Mouse (Mus musculus): Measurements from ENCODE around the gene Gm1043. TPM values are rescaled to one million over a fixed set of nuclear protein-coding genes. Genes with fewer than 3 reads are reported as not detected.

Gm1043 gene
- polyA plus RNA-seq, 1 experiment from 2014 or later, result not detected

DNA sequence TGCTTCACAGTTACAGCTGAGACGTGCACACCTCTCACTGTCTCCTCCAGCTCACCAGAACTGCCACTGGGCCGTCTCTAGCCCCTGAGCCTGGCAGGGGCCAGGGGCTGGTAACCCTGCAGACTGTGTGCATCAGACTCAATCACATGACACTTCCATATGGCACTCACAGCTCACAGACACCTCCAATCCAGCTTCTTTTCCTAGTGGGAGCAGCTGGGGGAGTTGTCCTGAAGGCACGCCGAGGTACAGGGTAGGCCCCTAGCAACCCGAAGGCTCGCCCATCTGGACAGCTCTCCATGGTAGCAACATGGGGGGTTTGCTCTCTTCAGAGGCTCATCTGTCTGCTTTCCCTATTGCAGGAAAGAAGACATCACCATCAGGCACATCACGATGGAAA lies 143.7 kb downstream of the Gm1043 start:
- no peak overlapping the region for H3K9ac ChIP-seq (replicated peaks; ENCODE audit: low read length)
- DNase-seq (ENCODE audit: low spot score) (no peak), ATAC-seq (replicated peaks; ENCODE audit: insufficient number of reproducible peaks, low FRiP score, low TSS enrichment, low read depth) (no peak)
- no peak overlapping the region for H3K27ac ChIP-seq (replicated peaks; ENCODE audit: low read depth, low read length)
- H3K36me3 ChIP-seq (replicated peaks; ENCODE audit: control insufficient read depth, insufficient read depth, low read depth, low read length), result no peaks in the 10 kb centered on the region
- 75% methylated on average over 7 of the region's 7 CpGs for WGBS
- H3K4me2 ChIP-seq (ENCODE audit: low read depth, low read length), result no peak overlapping the region
- no peak overlapping the region for H3K4me3 ChIP-seq (ENCODE audit: low read depth, low read length)
- no peaks in the 10 kb centered on the region for H3K4me1 ChIP-seq (ENCODE audit: control insufficient read depth, insufficient read depth, low read length)
- no peaks in the 10 kb centered on the region for H3K9me3 ChIP-seq (replicated peaks; ENCODE audit: control insufficient read depth, low read length)
- no peaks in the 10 kb centered on the region for H3K27me3 ChIP-seq (ENCODE audit: control insufficient read depth, insufficient read depth, low read length)

DNA sequence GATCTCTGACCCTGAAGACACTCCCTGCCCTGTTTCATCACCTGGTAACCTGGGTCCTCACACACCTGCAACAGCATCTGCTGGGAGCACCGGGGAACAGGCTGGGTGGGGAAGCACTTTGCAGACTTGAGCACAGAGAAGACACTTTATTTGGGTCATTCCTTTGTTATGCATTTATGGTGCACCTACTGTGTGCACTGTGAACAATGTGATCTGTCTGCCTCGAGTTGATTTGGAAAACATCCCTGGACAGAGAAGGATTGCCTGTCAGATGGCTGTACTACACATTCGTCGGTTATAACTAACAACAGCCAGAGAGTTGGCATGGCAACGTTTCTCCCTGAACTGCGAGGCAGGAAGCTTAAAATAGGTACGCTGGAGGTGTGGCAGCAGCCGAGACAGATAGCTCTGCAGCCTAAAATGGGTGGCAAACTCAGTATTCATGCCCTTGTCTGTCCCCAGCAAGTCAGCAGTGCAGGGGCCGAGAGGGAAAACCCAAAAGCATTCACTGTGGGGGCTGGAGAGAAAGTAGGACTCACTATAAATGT lies 147.9 kb downstream of the Gm1043 start:
- Histone ChIP-seq H3K9ac (replicated peaks; ENCODE audit: low read length) (no peak overlapping the region), H3K4me2 (ENCODE audit: low read depth, low read length) (no peak overlapping the region), H3K27ac (replicated peaks; ENCODE audit: low read depth, low read length) (no peak overlapping the region), H3K36me3 (replicated peaks; ENCODE audit: control insufficient read depth, insufficient read depth, low read depth, low read length) (no peaks in the 10 kb centered on the region), H3K27me3 (ENCODE audit: control insufficient read depth, insufficient read depth, low read length) (no peaks in the 10 kb centered on the region), H3K9me3 (replicated peaks; ENCODE audit: control insufficient read depth, low read length) (no peaks in the 10 kb centered on the region), H3K4me1 (ENCODE audit: control insufficient read depth, insufficient read depth, low read length) (no peaks in the 10 kb centered on the region), H3K4me3 (ENCODE audit: low read depth, low read length) (no peak overlapping the region)
- DNase-seq (ENCODE audit: low spot score) (no peak), ATAC-seq (replicated peaks; ENCODE audit: insufficient number of reproducible peaks, low FRiP score, low TSS enrichment, low read depth) (no peak)
- WGBS, result 52% methylated on average over 9 of the region's 9 CpGs

DNA sequence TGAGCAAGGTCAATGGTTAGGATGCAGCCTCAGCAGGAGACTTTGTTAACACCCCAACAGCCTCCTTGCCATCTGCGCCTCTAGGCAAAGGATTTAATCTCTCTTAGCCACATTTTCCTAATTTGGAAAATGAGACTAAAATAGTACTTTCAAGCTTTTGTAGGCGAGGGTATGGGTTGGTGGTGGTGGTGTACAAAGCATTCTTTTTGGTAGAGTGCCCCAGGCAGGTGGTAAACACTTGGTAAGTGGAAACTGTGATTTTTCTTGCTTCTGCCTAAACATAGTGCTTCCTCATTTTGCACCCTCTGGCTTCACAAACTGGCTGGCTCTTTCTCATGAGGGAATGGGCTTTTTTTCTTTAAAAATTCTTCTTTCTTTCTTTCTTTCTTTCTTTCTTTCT lies 153.5 kb downstream of the Gm1043 start:
- H3K4me1 ChIP-seq (ENCODE audit: control insufficient read depth, insufficient read depth, low read length), result peaks cover 7% of the 10 kb centered on the region
- no peaks in the 10 kb centered on the region for H3K36me3 ChIP-seq (replicated peaks; ENCODE audit: control insufficient read depth, insufficient read depth, low read depth, low read length)
- WGBS, result 40% methylated on average over 2 of the region's 2 CpGs
- no peak overlapping the region for H3K4me3 ChIP-seq (ENCODE audit: low read depth, low read length)
- ATAC-seq (replicated peaks; ENCODE audit: insufficient number of reproducible peaks, low FRiP score, low TSS enrichment, low read depth), result no peak
- no peak overlapping the region for H3K4me2 ChIP-seq (ENCODE audit: low read depth, low read length)
- H3K27me3 ChIP-seq (ENCODE audit: control insufficient read depth, insufficient read depth, low read length), result peaks cover 28% of the 10 kb centered on the region
- H3K9ac ChIP-seq (replicated peaks; ENCODE audit: low read length), result no peak overlapping the region
- H3K9me3 ChIP-seq (replicated peaks; ENCODE audit: control insufficient read depth, low read length), result no peaks in the 10 kb centered on the region
- H3K27ac ChIP-seq (replicated peaks; ENCODE audit: low read depth, low read length), result no peak overlapping the region
- no peak for DNase-seq (ENCODE audit: low spot score)

DNA sequence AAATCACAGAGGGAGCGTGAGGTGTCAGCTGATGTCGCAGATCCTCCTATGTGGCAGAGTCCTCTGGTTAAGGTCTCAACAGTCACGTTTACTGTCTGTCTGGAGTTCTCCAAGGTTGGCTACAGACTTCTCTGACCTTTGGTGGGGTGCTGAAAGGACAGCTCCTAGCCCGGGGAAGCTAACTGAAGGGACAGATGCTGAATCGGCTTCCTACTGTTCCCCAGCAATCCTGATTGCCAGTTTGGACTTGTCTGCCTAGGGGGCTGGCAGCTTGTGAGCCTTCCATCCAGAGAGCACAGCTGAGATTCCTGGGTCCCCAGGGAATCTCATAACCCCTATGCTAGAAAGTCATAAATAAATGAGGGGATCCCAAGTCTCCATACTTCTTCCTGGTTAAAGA lies 155.4 kb downstream of the Gm1043 start:
- no peak for ATAC-seq (replicated peaks; ENCODE audit: insufficient number of reproducible peaks, low FRiP score, low TSS enrichment, low read depth)
- no peak overlapping the region for H3K9ac ChIP-seq (replicated peaks; ENCODE audit: low read length)
- no peak overlapping the region for H3K4me3 ChIP-seq (ENCODE audit: low read depth, low read length)
- no peaks in the 10 kb centered on the region for H3K9me3 ChIP-seq (replicated peaks; ENCODE audit: control insufficient read depth, low read length)
- no peaks in the 10 kb centered on the region for H3K36me3 ChIP-seq (replicated peaks; ENCODE audit: control insufficient read depth, insufficient read depth, low read depth, low read length)
- peaks cover 44% of the 10 kb centered on the region for H3K27me3 ChIP-seq (ENCODE audit: control insufficient read depth, insufficient read depth, low read length)
- peak; percentile 78 for DNase-seq (ENCODE audit: low spot score)
- peaks cover 7% of the 10 kb centered on the region for H3K4me1 ChIP-seq (ENCODE audit: control insufficient read depth, insufficient read depth, low read length)
- no peak overlapping the region for H3K27ac ChIP-seq (replicated peaks; ENCODE audit: low read depth, low read length)
- H3K4me2 ChIP-seq (ENCODE audit: low read depth, low read length), result no peak overlapping the region
- WGBS, result 8% methylated on average over 5 of the region's 5 CpGs

DNA sequence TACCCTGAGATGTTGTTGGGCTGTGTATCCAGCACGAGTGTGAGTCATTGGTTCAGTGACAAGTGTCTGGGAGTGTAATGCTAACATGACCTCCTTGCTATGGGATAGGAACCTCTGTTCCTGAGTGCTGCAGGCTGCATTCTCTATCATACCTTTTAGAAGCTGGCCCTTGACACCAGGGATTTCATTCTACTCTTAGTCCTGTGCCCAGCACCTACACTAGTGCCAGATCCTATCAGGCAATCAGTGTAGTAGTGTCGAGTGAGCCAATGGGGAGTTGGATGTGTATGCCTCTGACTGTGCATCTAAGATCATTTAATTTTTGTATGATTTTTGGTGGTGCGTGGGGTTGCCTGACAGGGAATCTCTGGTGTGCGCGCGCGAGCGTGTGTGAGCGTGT lies 156.1 kb downstream of the Gm1043 start:
- Histone ChIP-seq H3K4me3 (ENCODE audit: low read depth, low read length) (no peak overlapping the region; the same call in 1 of the 2 replicates), H3K9me3 (replicated peaks; ENCODE audit: control insufficient read depth, low read length) (no peaks in the 10 kb centered on the region), H3K36me3 (replicated peaks; ENCODE audit: control insufficient read depth, insufficient read depth, low read depth, low read length) (no peaks in the 10 kb centered on the region), H3K27me3 (ENCODE audit: control insufficient read depth, insufficient read depth, low read length) (peaks cover 47% of the 10 kb centered on the region), H3K4me2 (ENCODE audit: low read depth, low read length) (no peak overlapping the region; the same call in 1 of the 2 replicates), H3K27ac (replicated peaks; ENCODE audit: low read depth, low read length) (no peak overlapping the region), H3K4me1 (ENCODE audit: control insufficient read depth, insufficient read depth, low read length) (peaks cover 7% of the 10 kb centered on the region), H3K9ac (replicated peaks; ENCODE audit: low read length) (no peak overlapping the region)
- 14% methylated on average over 9 of the region's 9 CpGs for WGBS
- ATAC-seq (replicated peaks; ENCODE audit: insufficient number of reproducible peaks, low FRiP score, low TSS enrichment, low read depth), result no peak
- DNase-seq (ENCODE audit: low spot score), result no peak

DNA sequence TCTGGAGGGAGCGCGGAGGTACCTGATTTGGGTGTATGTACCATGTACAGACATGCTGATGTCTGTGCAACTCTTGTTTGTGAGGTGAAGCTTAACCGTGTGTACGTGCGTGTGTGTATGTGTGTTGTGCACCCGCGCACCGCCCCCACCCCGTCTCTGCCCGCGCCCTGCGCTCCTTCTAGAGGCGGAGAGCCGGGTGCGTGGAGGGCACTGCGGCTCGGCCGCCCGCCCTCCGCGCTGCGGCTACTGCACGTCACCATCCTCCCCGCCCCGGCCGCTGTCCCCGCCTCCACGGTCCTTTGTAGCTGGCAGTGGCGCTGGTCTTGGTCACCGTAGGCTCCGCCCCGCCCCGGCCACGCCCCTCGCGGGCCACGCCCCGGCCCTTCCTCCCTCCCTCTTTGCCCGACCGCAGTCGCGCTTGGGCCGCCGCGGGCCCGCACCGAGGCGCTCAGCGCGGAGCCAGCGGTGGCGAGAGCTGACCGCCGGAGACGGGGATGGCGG lies 156.5 kb downstream of the Gm1043 start, which contains the start of gene Crmp1:
Crmp1 (plus strand) TSS at position 290 of the 501 bp plus-strand sequence.
- peaks cover 7% of the 10 kb centered on the region for H3K4me1 ChIP-seq (ENCODE audit: control insufficient read depth, insufficient read depth, low read length)
- WGBS, result 1% methylated on average over 24 of the region's 56 CpGs
- H3K27ac ChIP-seq (replicated peaks; ENCODE audit: low read depth, low read length), result no peak within 1 kb of the TSS
- no peaks in the 10 kb centered on the region for H3K9me3 ChIP-seq (replicated peaks; ENCODE audit: control insufficient read depth, low read length)
- peak within 1 kb of the TSS; percentile 78 for H3K4me2 ChIP-seq (ENCODE audit: low read depth, low read length)
- H3K9ac ChIP-seq (replicated peaks; ENCODE audit: low read length), result peak within 1 kb of the TSS; percentile 18
- peaks cover 50% of the 10 kb centered on the region for H3K27me3 ChIP-seq (ENCODE audit: control insufficient read depth, insufficient read depth, low read length)
- peak within 1 kb of the TSS; percentile 41 for H3K4me3 ChIP-seq (ENCODE audit: low read depth, low read length)
- DNase-seq (ENCODE audit: low spot score) (peak; percentile 82), ATAC-seq (replicated peaks; ENCODE audit: insufficient number of reproducible peaks, low FRiP score, low TSS enrichment, low read depth) (peak; percentile 41)
- H3K36me3 ChIP-seq (replicated peaks; ENCODE audit: control insufficient read depth, insufficient read depth, low read depth, low read length), result no peaks in the 10 kb centered on the region

DNA sequence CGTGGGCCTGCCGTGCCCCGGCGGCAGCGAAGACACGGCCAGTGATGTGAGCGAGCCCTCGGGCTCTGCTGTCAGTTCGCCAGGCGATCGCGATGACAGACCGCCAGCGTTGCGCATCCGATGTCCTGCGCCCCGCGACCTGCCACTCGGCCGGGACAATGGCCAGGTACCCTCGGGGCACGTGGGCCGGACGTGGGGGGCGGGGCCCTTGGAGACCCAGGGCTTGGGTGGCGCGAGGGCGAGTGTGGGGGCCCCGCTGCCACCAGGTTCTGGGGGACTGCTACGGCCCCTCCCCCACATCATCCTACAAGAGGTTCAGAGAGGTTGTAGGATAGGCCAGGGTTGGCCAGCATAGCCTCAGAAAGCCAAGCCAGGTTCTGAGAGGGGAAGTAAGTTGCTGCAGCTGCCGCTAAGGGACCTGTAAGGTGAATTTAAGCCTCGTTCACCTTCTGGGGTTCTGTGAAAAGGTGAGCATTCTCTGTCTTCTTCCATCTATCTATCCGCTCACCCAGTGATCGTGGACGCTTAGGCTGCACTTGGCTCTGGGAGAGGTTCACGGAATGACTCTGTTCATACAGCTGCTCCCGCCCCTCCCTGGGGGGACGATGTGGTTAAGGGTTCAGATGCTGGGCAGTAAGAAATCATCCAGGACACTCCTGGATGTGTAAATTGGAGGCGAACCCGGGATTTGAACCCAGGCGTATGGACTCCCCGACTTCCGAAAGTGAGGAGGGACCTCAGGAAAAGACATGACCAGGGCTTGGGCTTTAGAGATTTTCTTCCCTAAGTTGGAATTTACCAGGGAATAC lies 157.4 kb downstream of the Gm1043 start:
- ATAC-seq (replicated peaks; ENCODE audit: insufficient number of reproducible peaks, low FRiP score, low TSS enrichment, low read depth) (no peak), DNase-seq (ENCODE audit: low spot score) (no peak)
- Histone ChIP-seq H3K4me2 (ENCODE audit: low read depth, low read length) (peak overlapping the region; percentile 78), H3K27ac (replicated peaks; ENCODE audit: low read depth, low read length) (no peak overlapping the region), H3K9me3 (replicated peaks; ENCODE audit: control insufficient read depth, low read length) (no peaks in the 10 kb centered on the region), H3K36me3 (replicated peaks; ENCODE audit: control insufficient read depth, insufficient read depth, low read depth, low read length) (no peaks in the 10 kb centered on the region), H3K4me3 (ENCODE audit: low read depth, low read length) (peak overlapping the region; percentile 41), H3K9ac (replicated peaks; ENCODE audit: low read length) (peak overlapping the region; percentile 18), H3K4me1 (ENCODE audit: control insufficient read depth, insufficient read depth, low read length) (peaks cover 7% of the 10 kb centered on the region), H3K27me3 (ENCODE audit: control insufficient read depth, insufficient read depth, low read length) (peaks cover 50% of the 10 kb centered on the region)
- 11% methylated on average over 42 of the region's 44 CpGs for WGBS

Measured in embryonic facial prominence, embryonic 11.5 days (tissue).